Mouse (Mus musculus): ENCODE results near the gene Snrpf.

Snrpf gene

GRCm38 (mm10) chr10:93589281-93589848 is at the start of gene Snrpf:
Gene Snrpf, minus strand, starts transcription at chr10:93589706.
- peak; percentile 79 to 97 for DNase-seq (ENCODE audit: low spot score in 2 of 2)

GRCm38 (mm10) chr10:93635941-93636340 is 46.4 kb upstream of the Snrpf start:
- DNase-seq (ENCODE audit: low spot score in 2 of 2): no peak

- DNase-seq (ENCODE audit: low spot score in 2 of 2): no peak
Measured at GRCm38 (mm10) chr10:93633971-93634370, 44.5 kb upstream of the Snrpf start.

GRCm38 (mm10) chr10:93633563-93633962 is 44.1 kb upstream of the Snrpf start:
- DNase-seq (ENCODE audit: low spot score in 2 of 2): peak in 1 of 2 experiments; percentile 18

GRCm38 (mm10) chr10:93632086-93632485 is 42.6 kb upstream of the Snrpf start:
- no peak for DNase-seq (ENCODE audit: low spot score in 2 of 2)

- no peak for DNase-seq (ENCODE audit: low spot score in 2 of 2)
Measured at GRCm38 (mm10) chr10:93630310-93630709, 40.8 kb upstream of the Snrpf start.

GRCm38 (mm10) chr10:93624151-93624550 is 34.6 kb upstream of the Snrpf start:
- DNase-seq (ENCODE audit: low spot score in 2 of 2): no peak

- DNase-seq (ENCODE audit: low spot score in 2 of 2): no peak
Measured at GRCm38 (mm10) chr10:93623725-93624124, 34.2 kb upstream of the Snrpf start.

- DNase-seq (ENCODE audit: low spot score in 2 of 2): no peak
Measured at GRCm38 (mm10) chr10:93620438-93621179, 31.1 kb upstream of the Snrpf start.

- no peak for DNase-seq (ENCODE audit: low spot score in 2 of 2)
Measured at GRCm38 (mm10) chr10:93614850-93615249, 25.3 kb upstream of the Snrpf start.

- peak in 1 of 2 experiments; percentile 44 for DNase-seq (ENCODE audit: low spot score in 2 of 2)
Measured at GRCm38 (mm10) chr10:93611419-93612007, 22.0 kb upstream of the Snrpf start.

- DNase-seq (ENCODE audit: low spot score in 2 of 2): no peak
Measured at GRCm38 (mm10) chr10:93610896-93611295, 21.4 kb upstream of the Snrpf start.

- no peak for DNase-seq (ENCODE audit: low spot score in 2 of 2)
Measured at GRCm38 (mm10) chr10:93609236-93609635, 19.7 kb upstream of the Snrpf start.

- DNase-seq (ENCODE audit: low spot score in 2 of 2): no peak
Measured at GRCm38 (mm10) chr10:93608051-93608450, 18.5 kb upstream of the Snrpf start.

- no peak for DNase-seq (ENCODE audit: low spot score in 2 of 2)
Measured at GRCm38 (mm10) chr10:93606326-93606725, 16.8 kb upstream of the Snrpf start.

GRCm38 (mm10) chr10:93603256-93603655 is 13.8 kb upstream of the Snrpf start:
- DNase-seq (ENCODE audit: low spot score in 2 of 2): no peak

- DNase-seq (ENCODE audit: low spot score in 2 of 2): no peak
Measured at GRCm38 (mm10) chr10:93602309-93602708, 12.8 kb upstream of the Snrpf start.

- DNase-seq (ENCODE audit: low spot score in 2 of 2): no peak
Measured at GRCm38 (mm10) chr10:93596641-93597040, 7.1 kb upstream of the Snrpf start.

GRCm38 (mm10) chr10:93595831-93596230 is 6.3 kb upstream of the Snrpf start:
- no peak for DNase-seq (ENCODE audit: low spot score in 2 of 2)

GRCm38 (mm10) chr10:93594022-93594482 is 4.5 kb upstream of the Snrpf start:
- peak; percentile 62 to 92 for DNase-seq (ENCODE audit: low spot score in 2 of 2)

- DNase-seq (ENCODE audit: low spot score in 2 of 2): no peak
Measured at GRCm38 (mm10) chr10:93592456-93592855, 3.0 kb upstream of the Snrpf start.

- no peak for DNase-seq (ENCODE audit: low spot score in 2 of 2)
Measured at GRCm38 (mm10) chr10:93588796-93589195, 710 bp downstream of the Snrpf start.

Measured in left cerebral cortex, adult 9 months (tissue).